Mouse (Mus musculus) ES-Bruce4 (cell line): ENCODE measurements at regions not wholly inside any gene's neighbourhood (a gene's known extent, or its start where the extent isn't known, plus 50 kb on each side); places are given as distances from the start of the nearest gene placed in this dataset.

ENCODE experiments used
- CTCF ChIP-seq: IDR thresholded peaks from one replicate; pipeline ENCODE4 v1.8.1; 2011; ENCODE audit warnings: low read depth, low read length
- POLR2A ChIP-seq: IDR thresholded peaks from one replicate; pipeline ENCODE4 v1.8.1; 2011; ENCODE audit warnings: low read length; ENCODE audit not compliant: insufficient read depth

GRCm38 (mm10) chr11:112050362-112050761, 731.7 kb upstream of the Sox9 start:
- no peak for TF ChIP-seq CTCF
- no peak for TF ChIP-seq POLR2A
